Mouse (Mus musculus): ENCODE measurements around the gene Sf3b2. TPM values are rescaled to one million over a fixed set of nuclear protein-coding genes. Genes with fewer than 3 reads are reported as not detected.

Gene Sf3b2
- polyA plus RNA-seq (2014; fragmentation: Nextera tagmentation; extraction: Ambion mirVana) = 405 and 414 TPM in 2 replicates

DNA sequence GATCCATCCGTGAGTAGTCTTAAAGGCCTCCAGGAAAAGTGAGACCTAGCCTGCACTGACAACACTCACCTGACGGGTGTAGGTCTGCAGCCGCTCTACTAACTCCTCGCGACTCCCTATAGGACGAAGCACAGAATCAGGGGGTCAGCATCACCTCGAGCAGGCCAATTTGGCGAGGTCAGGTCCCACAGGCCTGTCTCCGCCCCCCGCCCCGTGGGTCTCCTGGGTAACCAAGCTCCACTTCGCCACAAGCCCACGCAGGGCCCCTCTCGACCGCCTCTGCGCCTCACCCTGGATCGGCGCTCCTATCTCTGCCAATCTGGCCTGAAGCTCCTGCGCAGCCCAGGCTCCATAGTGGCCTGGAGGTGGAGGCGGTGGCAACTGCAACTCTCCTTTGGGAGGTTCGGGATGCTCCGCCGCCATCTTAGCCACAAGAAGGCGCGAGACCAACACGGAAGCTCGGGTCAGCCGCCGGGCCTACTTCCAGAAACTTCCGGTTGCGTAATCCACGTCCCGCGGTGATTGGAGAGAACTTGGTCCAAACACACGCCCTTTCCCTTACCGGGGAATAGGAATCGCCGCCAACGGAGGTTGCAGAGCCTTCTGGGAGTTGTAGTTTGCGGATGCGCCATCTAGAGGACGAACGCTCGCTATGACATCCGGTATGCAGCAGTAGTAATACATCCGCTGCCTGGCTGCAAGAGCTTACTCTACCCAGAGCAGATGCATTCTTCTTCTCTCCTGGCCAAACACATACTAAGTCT is at the start of gene Sf3b2:
Sf3b2 (minus strand) TSS at position 484 of the 764 bp plus-strand sequence.
- peak within 1 kb of the TSS; percentile 79 for H3K27ac ChIP-seq (replicated peaks; ENCODE audit: low read depth, low read length)
- H3K36me3 ChIP-seq (ENCODE audit: control insufficient read depth, insufficient read depth, low read length) = peaks cover 9% of the 10 kb centered on the region
- peak within 1 kb of the TSS; percentile 76 for H3K4me2 ChIP-seq (ENCODE audit: low read depth, severe bottlenecking)
- peak within 1 kb of the TSS; percentile 83 for H3K9ac ChIP-seq (ENCODE audit: low read length)
- ATAC-seq (ENCODE audit: insufficient number of reproducible peaks, low FRiP score, low TSS enrichment, low read depth) = peak; percentile 91
- peak within 1 kb of the TSS; percentile 91 for H3K4me3 ChIP-seq (ENCODE audit: low read depth, low read length)
- no peaks in the 10 kb centered on the region for H3K27me3 ChIP-seq (ENCODE audit: control insufficient read depth, insufficient read depth, low read length)
- H3K9me3 ChIP-seq (ENCODE audit: control insufficient read depth, low read length) = no peaks in the 10 kb centered on the region
- under 1% methylated on average over 46 of the region's 46 CpGs for WGBS
- H3K4me1 ChIP-seq (ENCODE audit: control insufficient read depth, insufficient read depth, low read length) = peaks cover 11% of the 10 kb centered on the region
- peak; percentile 98 for DNase-seq (ENCODE audit: low spot score)

DNA sequence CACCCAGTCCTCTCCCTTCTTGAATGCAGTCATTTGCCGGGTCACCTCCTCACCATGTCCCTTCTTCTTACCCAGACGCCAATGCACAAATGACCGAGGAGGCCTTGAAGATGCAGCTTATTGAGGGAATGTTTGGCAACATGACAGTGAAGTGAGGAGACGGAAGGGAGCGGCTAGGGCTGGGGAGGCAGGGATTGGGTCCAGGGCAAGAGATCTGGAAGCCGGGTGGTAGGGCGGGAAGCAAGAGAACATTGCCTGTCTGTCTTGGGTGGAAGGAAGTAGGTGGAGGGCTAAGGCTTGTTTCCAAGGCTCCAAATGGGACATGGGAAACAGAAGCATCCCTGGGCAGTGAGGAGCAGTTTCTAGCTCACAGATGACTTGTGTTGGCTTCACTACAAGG is 46.1 kb upstream of the Sf3b2 start:
- ATAC-seq (ENCODE audit: insufficient number of reproducible peaks, low FRiP score, low TSS enrichment, low read depth) (no peak), DNase-seq (ENCODE audit: low spot score) (no peak)
- Histone ChIP-seq H3K4me3 (ENCODE audit: low read depth, low read length) (no peak overlapping the region), H3K27ac (replicated peaks; ENCODE audit: low read depth, low read length) (no peak overlapping the region), H3K27me3 (ENCODE audit: control insufficient read depth, insufficient read depth, low read length) (no peaks in the 10 kb centered on the region), H3K9ac (ENCODE audit: low read length) (no peak overlapping the region), H3K4me2 (ENCODE audit: low read depth, severe bottlenecking) (no peak overlapping the region), H3K36me3 (ENCODE audit: control insufficient read depth, insufficient read depth, low read length) (no peaks in the 10 kb centered on the region; the same call in 1 of the 2 replicates), H3K4me1 (ENCODE audit: control insufficient read depth, insufficient read depth, low read length) (no peaks in the 10 kb centered on the region), H3K9me3 (ENCODE audit: control insufficient read depth, low read length) (no peaks in the 10 kb centered on the region)
- 88% methylated on average over 7 of the region's 7 CpGs for WGBS

DNA sequence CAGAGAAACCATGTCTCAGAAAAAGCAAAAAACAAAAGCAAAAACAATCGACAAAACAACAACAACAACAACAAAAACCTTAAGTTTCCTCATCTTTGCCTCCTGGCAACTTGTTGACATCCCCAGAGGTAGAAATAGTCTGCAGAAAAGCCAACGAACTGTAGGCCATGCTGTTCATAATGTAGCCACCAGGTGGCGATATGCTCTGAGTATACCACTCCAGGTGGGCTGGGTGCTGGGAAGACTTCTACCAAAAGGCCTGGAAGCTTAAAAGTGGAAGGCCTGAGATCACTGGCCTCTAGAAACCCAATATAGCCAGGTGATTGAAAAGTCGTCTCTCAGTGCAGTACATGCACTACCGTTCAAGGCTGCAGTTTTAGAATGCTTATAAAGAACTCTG is 42.7 kb upstream of the Sf3b2 start:
- no peaks in the 10 kb centered on the region for H3K27me3 ChIP-seq (ENCODE audit: control insufficient read depth, insufficient read depth, low read length)
- no peak overlapping the region for H3K27ac ChIP-seq (replicated peaks; ENCODE audit: low read depth, low read length)
- DNase-seq (ENCODE audit: low spot score) = peak; percentile 85
- H3K36me3 ChIP-seq (ENCODE audit: control insufficient read depth, insufficient read depth, low read length) = no peaks in the 10 kb centered on the region; the same call in 1 of the 2 replicates
- ATAC-seq (ENCODE audit: insufficient number of reproducible peaks, low FRiP score, low TSS enrichment, low read depth) = no peak
- WGBS = 23% methylated on average over 5 of the region's 5 CpGs
- H3K9me3 ChIP-seq (ENCODE audit: control insufficient read depth, low read length) = no peaks in the 10 kb centered on the region
- H3K9ac ChIP-seq (ENCODE audit: low read length) = no peak overlapping the region
- H3K4me1 ChIP-seq (ENCODE audit: control insufficient read depth, insufficient read depth, low read length) = no peaks in the 10 kb centered on the region
- H3K4me3 ChIP-seq (ENCODE audit: low read depth, low read length) = no peak overlapping the region
- no peak overlapping the region for H3K4me2 ChIP-seq (ENCODE audit: low read depth, severe bottlenecking)

DNA sequence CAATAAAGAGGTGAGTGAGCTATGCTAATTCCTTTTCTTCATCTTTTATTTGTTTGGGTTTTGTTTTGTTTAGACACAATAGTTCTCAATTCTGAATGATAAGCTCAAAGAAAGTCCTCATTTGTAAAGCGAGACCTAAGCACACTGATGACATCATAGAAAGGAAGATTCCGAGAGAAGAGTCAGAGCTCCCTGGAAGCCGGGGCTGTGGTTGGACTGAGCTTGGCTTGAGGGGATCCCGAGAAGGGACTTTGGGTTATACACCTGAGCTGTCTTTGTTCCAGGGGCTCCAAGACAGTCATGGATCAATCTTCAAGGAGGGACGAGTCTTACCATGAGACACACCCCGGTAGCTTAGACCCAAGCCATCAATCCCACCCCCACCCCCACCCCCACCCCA is 40.2 kb upstream of the Sf3b2 start, which contains the start of gene Catsper1:
Catsper1 (plus strand) TSS at position 301 of the 400 bp plus-strand sequence.
- Histone ChIP-seq H3K36me3 (ENCODE audit: control insufficient read depth, insufficient read depth, low read length) (no peaks in the 10 kb centered on the region; the same call in 1 of the 2 replicates), H3K9me3 (ENCODE audit: control insufficient read depth, low read length) (no peaks in the 10 kb centered on the region), H3K4me2 (ENCODE audit: low read depth, severe bottlenecking) (no peak within 1 kb of the TSS), H3K4me3 (ENCODE audit: low read depth, low read length) (no peak within 1 kb of the TSS), H3K27ac (replicated peaks; ENCODE audit: low read depth, low read length) (no peak within 1 kb of the TSS), H3K9ac (ENCODE audit: low read length) (no peak within 1 kb of the TSS), H3K4me1 (ENCODE audit: control insufficient read depth, insufficient read depth, low read length) (no peaks in the 10 kb centered on the region), H3K27me3 (ENCODE audit: control insufficient read depth, insufficient read depth, low read length) (no peaks in the 10 kb centered on the region)
- ATAC-seq (ENCODE audit: insufficient number of reproducible peaks, low FRiP score, low TSS enrichment, low read depth) = no peak
- no peak for DNase-seq (ENCODE audit: low spot score)
- 88% methylated on average over 6 of the region's 6 CpGs for WGBS

DNA sequence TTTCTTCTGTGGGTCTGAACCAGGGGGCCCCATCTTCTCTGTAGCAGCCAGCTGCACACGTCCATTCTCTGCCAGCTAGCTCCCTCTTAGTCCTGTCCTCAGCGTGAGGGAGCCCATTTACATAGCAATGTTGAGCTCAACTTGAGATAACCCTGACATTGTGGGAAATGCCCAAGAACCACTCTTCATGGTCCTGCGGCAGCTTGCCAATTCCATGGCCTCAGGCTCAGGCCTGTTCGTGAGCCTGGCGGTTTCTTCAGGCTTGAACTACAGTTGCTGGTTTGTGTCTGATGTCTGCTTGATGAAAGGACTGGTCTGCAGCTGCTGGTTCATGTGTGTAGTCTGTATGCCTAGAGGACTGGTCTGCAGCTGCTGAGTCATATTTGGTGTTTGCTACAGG is 39.5 kb upstream of the Sf3b2 start:
- Histone ChIP-seq H3K27ac (replicated peaks; ENCODE audit: low read depth, low read length) (no peak overlapping the region), H3K9ac (ENCODE audit: low read length) (no peak overlapping the region), H3K36me3 (ENCODE audit: control insufficient read depth, insufficient read depth, low read length) (no peaks in the 10 kb centered on the region; the same call in 1 of the 2 replicates), H3K4me2 (ENCODE audit: low read depth, severe bottlenecking) (no peak overlapping the region), H3K4me1 (ENCODE audit: control insufficient read depth, insufficient read depth, low read length) (no peaks in the 10 kb centered on the region), H3K9me3 (ENCODE audit: control insufficient read depth, low read length) (no peaks in the 10 kb centered on the region), H3K4me3 (ENCODE audit: low read depth, low read length) (no peak overlapping the region), H3K27me3 (ENCODE audit: control insufficient read depth, insufficient read depth, low read length) (no peaks in the 10 kb centered on the region)
- 78% methylated on average over 5 of the region's 5 CpGs for WGBS
- DNase-seq (ENCODE audit: low spot score) = no peak
- no peak for ATAC-seq (ENCODE audit: insufficient number of reproducible peaks, low FRiP score, low TSS enrichment, low read depth)

DNA sequence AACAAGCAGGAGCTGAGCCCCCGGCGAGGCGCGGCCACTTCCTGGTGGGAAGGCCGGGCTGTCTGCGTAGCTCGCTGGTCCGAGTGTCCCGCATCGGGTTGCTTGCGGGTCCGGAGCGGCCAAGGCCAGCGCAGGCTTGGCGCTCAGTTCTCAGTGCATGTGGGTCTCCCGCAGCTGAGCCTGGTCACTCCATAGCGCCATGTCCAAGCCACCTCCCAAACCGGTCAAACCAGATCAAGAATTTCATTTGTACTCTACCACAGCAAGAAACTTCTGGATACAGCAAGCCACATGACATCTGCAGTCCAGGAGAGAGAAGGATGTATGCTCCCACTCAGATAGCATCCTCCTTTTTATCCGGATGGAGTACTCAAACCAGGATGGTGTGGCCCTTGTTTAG is 32.7 kb upstream of the Sf3b2 start:
- Histone ChIP-seq H3K9ac (ENCODE audit: low read length) (no peak overlapping the region), H3K27ac (replicated peaks; ENCODE audit: low read depth, low read length) (no peak overlapping the region), H3K36me3 (ENCODE audit: control insufficient read depth, insufficient read depth, low read length) (no peaks in the 10 kb centered on the region), H3K9me3 (ENCODE audit: control insufficient read depth, low read length) (no peaks in the 10 kb centered on the region), H3K4me2 (ENCODE audit: low read depth, severe bottlenecking) (no peak overlapping the region), H3K27me3 (ENCODE audit: control insufficient read depth, insufficient read depth, low read length) (no peaks in the 10 kb centered on the region), H3K4me1 (ENCODE audit: control insufficient read depth, insufficient read depth, low read length) (no peaks in the 10 kb centered on the region), H3K4me3 (ENCODE audit: low read depth, low read length) (no peak overlapping the region)
- 76% methylated on average over 19 of the region's 19 CpGs for WGBS
- ATAC-seq (ENCODE audit: insufficient number of reproducible peaks, low FRiP score, low TSS enrichment, low read depth) = no peak
- DNase-seq (ENCODE audit: low spot score) = no peak

DNA sequence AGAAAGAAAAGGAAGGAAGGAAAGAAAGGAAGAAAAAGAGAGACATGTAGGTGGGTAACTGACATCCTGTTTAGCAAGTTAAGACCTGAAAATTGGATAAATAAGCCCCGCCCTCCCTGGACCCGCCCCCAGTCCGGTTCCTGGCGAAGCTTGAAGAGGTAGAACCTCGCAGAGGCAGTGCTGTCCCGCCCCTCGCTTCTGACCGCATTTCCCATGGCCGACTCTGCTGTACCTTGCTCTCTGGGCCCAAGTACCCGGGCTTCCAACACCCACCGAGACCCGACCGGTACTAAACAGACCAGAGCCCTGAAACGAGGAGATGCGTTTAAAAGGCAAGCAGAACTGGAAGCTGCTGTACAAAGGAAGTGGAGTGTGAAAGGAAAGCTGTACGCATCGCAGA is 28.5 kb upstream of the Sf3b2 start:
- DNase-seq (ENCODE audit: low spot score) (no peak), ATAC-seq (ENCODE audit: insufficient number of reproducible peaks, low FRiP score, low TSS enrichment, low read depth) (no peak)
- H3K4me1 ChIP-seq (ENCODE audit: control insufficient read depth, insufficient read depth, low read length) = no peaks in the 10 kb centered on the region
- H3K27me3 ChIP-seq (ENCODE audit: control insufficient read depth, insufficient read depth, low read length) = no peaks in the 10 kb centered on the region
- WGBS = 60% methylated on average over 17 of the region's 17 CpGs
- no peaks in the 10 kb centered on the region for H3K36me3 ChIP-seq (ENCODE audit: control insufficient read depth, insufficient read depth, low read length)
- no peaks in the 10 kb centered on the region for H3K9me3 ChIP-seq (ENCODE audit: control insufficient read depth, low read length)
- no peak overlapping the region for H3K27ac ChIP-seq (replicated peaks; ENCODE audit: low read depth, low read length)
- H3K4me2 ChIP-seq (ENCODE audit: low read depth, severe bottlenecking) = no peak overlapping the region
- no peak overlapping the region for H3K4me3 ChIP-seq (ENCODE audit: low read depth, low read length)
- H3K9ac ChIP-seq (ENCODE audit: low read length) = no peak overlapping the region

DNA sequence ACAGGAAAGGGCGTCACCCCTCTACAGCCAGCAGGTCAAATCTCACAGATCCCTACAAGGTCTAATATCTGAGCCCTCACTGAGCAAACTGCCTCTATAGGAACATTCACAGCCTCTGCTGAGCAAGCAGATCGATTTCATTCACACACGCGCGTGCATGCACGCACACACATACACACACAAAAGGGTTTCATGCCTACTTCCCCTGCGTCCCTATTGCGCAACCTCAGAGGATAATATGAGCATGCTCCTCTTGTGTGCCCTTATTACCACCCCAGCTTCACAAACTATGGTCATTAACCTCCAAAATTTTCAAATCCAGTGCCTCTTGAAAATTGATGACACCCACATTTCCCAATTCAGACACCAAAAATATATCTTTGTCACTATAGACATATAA is 17.9 kb upstream of the Sf3b2 start:
- H3K4me3 ChIP-seq (ENCODE audit: low read depth, low read length) = no peak overlapping the region
- no peak overlapping the region for H3K27ac ChIP-seq (replicated peaks; ENCODE audit: low read depth, low read length)
- DNase-seq (ENCODE audit: low spot score) (no peak), ATAC-seq (ENCODE audit: insufficient number of reproducible peaks, low FRiP score, low TSS enrichment, low read depth) (no peak)
- 88% methylated on average over 8 of the region's 8 CpGs for WGBS
- H3K9me3 ChIP-seq (ENCODE audit: control insufficient read depth, low read length) = no peaks in the 10 kb centered on the region
- no peak overlapping the region for H3K4me2 ChIP-seq (ENCODE audit: low read depth, severe bottlenecking)
- H3K9ac ChIP-seq (ENCODE audit: low read length) = no peak overlapping the region
- no peaks in the 10 kb centered on the region for H3K36me3 ChIP-seq (ENCODE audit: control insufficient read depth, insufficient read depth, low read length)
- no peaks in the 10 kb centered on the region for H3K4me1 ChIP-seq (ENCODE audit: control insufficient read depth, insufficient read depth, low read length)
- no peaks in the 10 kb centered on the region for H3K27me3 ChIP-seq (ENCODE audit: control insufficient read depth, insufficient read depth, low read length)
